ENCODE assay signal across 16 mouse cellular contexts in the genomic region with DNA sequence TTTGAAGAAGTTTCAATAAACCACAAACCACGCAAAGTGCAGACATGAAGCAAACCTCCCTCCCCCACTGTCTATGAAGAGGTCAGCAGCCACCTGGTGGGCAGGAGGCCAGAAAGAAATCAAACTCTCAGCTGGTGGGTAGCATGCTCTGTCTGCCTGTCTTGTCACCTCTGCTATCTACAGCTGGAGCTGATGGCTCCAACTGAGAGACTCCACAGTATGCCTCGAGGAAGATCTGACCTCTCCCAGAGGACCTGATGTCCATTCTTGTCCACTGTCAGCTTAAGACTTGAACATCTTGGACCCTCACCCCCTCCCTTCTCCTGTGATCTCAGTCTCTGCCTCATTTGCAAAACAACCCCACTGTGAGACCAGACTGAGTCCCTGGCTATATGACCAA.
"Had no signal": no experiment of that assay in that cellular context is flagged by ENCODE, and none has a peak within 500 bp of the region (broad histone marks: within the 10 kb centered on the region; RNA-seq: fewer than 3 reads in every experiment).

No protein-coding gene starts in this region.

- H3K27me3 ChIP-seq: intestine, embryonic 15.5 days; liver, embryonic 15.5 days; midbrain, embryonic 15.5 days had no signal

- H3K9ac ChIP-seq: intestine, embryonic 15.5 days; liver, embryonic 15.5 days; lung, embryonic 14.5 days; midbrain, embryonic 15.5 days had no signal

- H3K27ac ChIP-seq: intestine, embryonic 15.5 days; kidney, postnatal 0 days; layer of hippocampus, adult 2 months; limb, embryonic 10.5 days; liver, embryonic 15.5 days; midbrain, embryonic 15.5 days had no signal

- H3K4me3 ChIP-seq: intestine, embryonic 15.5 days; layer of hippocampus, adult 2 months; limb, embryonic 10.5 days; liver, embryonic 15.5 days; midbrain, embryonic 15.5 days had no signal

- ATAC-seq: intestine, embryonic 15.5 days; midbrain, embryonic 15.5 days had no signal

- H3K9me3 ChIP-seq: intestine, embryonic 15.5 days; limb, embryonic 10.5 days; liver, embryonic 15.5 days; midbrain, embryonic 15.5 days had no signal

- H3K36me3 ChIP-seq: intestine, embryonic 15.5 days; limb, embryonic 10.5 days; liver, embryonic 15.5 days; midbrain, embryonic 15.5 days had no signal

- H3K4me2 ChIP-seq: intestine, embryonic 15.5 days; liver, embryonic 11.5 days; liver, embryonic 15.5 days; lung, embryonic 14.5 days; midbrain, embryonic 11.5 days; midbrain, embryonic 15.5 days had no signal

- DNase-seq: kidney, adult 2 months; lung, embryonic 14.5 days; lung, postnatal 10 days; lung, postnatal 4 days; right cerebral cortex, postnatal 4 days; spleen, adult 18-20 months; thymus, adult 18-20 months; thymus, postnatal 25 days had no signal

- H3K4me1 ChIP-seq: intestine, embryonic 15.5 days; liver, embryonic 15.5 days; midbrain, embryonic 15.5 days had no signal
